Mouse (Mus musculus) liver, embryonic 13.5 days (tissue): ENCODE data around the gene Med19. TPM values are rescaled to one million over a fixed set of nuclear protein-coding genes. Genes with fewer than 3 reads are reported as not detected.
A peak's percentile ranks its signal among the peaks of the same experiment; 100 is the strongest.

ENCODE experiments used
- ATAC-seq: fragments of 200-750 bp; cut with Nextera tagmentation; 2 replicates; pipeline ENCODE4 v1.8.0; 2017; ENCODE audit warnings: low read depth, mild to moderate bottlenecking, moderate number of reproducible peaks, moderate library complexity
- DNase-seq: peaks from one replicate; pipeline ENCODE4 v3.0.0; 2022
- H3K27ac ChIP-seq: fragments of 300-500 bp; sonication (generic); 2 replicates; pipeline ENCODE4 v1.5.1; 2015; ENCODE audit warnings: moderate library complexity, mild to moderate bottlenecking, inconsistent platforms
- H3K27me3 ChIP-seq: fragments of 300-500 bp; sonication (generic); 2 replicates; pipeline ENCODE4 v1.6.1; 2015; ENCODE audit warnings: mild to moderate bottlenecking, inconsistent platforms
- H3K36me3 ChIP-seq: fragments of 300-500 bp; sonication (generic); 2 replicates; pipeline ENCODE4 v1.6.1; 2015; ENCODE audit warnings: mild to moderate bottlenecking, inconsistent platforms
- H3K4me1 ChIP-seq: fragments of 300-500 bp; sonication (generic); replicated peaks from 2 replicates; pipeline ENCODE4 v1.6.1; 2015; ENCODE audit warnings: inconsistent platforms
- H3K4me2 ChIP-seq: fragments of 300-500 bp; sonication (generic); 2 replicates; pipeline ENCODE4 v1.6.1; 2015; ENCODE audit warnings: inconsistent platforms, mild to moderate bottlenecking, moderate library complexity
- H3K4me3 ChIP-seq: fragments of 300-500 bp; sonication (generic); replicated peaks from 2 replicates; pipeline ENCODE4 v1.5.1; 2015; ENCODE audit warnings: mild to moderate bottlenecking, inconsistent platforms
- H3K9ac ChIP-seq: fragments of 300-500 bp; sonication (generic); 2 replicates; pipeline ENCODE4 v1.6.1; 2015; ENCODE audit warnings: mild to moderate bottlenecking, inconsistent platforms
- H3K9me3 ChIP-seq: fragments of 300-500 bp; sonication (generic); replicated peaks from 2 replicates; pipeline ENCODE4 v1.6.1; 2016; ENCODE audit warnings: inconsistent platforms
- WGBS: fragments of 180-500 bp; shearing (Covaris S2); methylation state at CpG from one replicate; pipeline ENCODE4 v1.1.7; 2015; ENCODE audit not compliant: insufficient replicate concordance; 5-methylcytosine and 5-hydroxymethylcytosine counted together
- polyA plus RNA-seq: library from polyadenylated mRNA; unstranded; fragments of >200 nt; fragmentation: Nextera tagmentation; extraction: Ambion mirVana; gene quantifications from 2 replicates; pipeline ENCODE4 v1.2.1, GENCODE M21; 2015

The Med19 gene
- 22.8 and 26.2 TPM in 2 replicates for polyA plus RNA-seq

- peak; percentile 95 for ATAC-seq
- Histone ChIP-seq H3K36me3 (peaks cover 37% of the 10 kb centered on the region), H3K27ac (peak within 1 kb of the TSS; percentile 84), H3K4me2 (peak within 1 kb of the TSS; percentile 76), H3K9me3 (no peaks in the 10 kb centered on the region), H3K4me3 (peak within 1 kb of the TSS; percentile 83), H3K27me3 (no peaks in the 10 kb centered on the region), H3K9ac (peak within 1 kb of the TSS; percentile 87), H3K4me1 (peaks cover 45% of the 10 kb centered on the region)
- WGBS: under 1% methylated on average over 44 of the region's 44 CpGs
- DNase-seq: peak; percentile 93
These were observed at the start of gene Med19, which contains the start of gene Gm28635 for GRCm38 (mm10) chr2:84677968-84678880. Med19 (plus strand) TSS chr2:84678402. Gm28635 (minus strand) TSS chr2:84678041.

DNA sequence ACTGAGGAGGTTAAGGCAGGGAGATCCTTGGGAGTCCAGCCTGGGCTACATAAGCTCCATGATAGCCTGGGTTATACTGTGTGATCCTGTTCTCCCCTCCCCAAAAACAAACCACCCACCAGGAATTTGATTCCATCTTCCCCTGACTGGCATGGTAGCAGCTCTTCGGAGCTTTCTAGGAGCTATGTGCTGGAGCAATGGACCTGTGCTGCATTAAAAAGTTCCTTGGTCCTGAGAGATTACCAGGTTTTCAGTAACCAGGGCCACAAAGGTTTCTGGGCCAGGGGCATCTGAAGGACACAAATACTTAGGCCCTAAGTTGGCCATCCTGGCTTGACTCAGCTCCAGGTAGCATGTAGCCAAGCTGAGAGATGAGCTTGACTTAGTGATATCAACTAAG is 46.2 kb upstream of the Med19 start:
- Histone ChIP-seq H3K4me2 (no peak overlapping the region), H3K27me3 (no peaks in the 10 kb centered on the region), H3K27ac (no peak overlapping the region; the same call in 1 of the 2 replicates), H3K9me3 (no peaks in the 10 kb centered on the region), H3K9ac (no peak overlapping the region), H3K4me3 (no peak overlapping the region), H3K36me3 (no peaks in the 10 kb centered on the region; the same call in 1 of the 2 replicates), H3K4me1 (peaks cover 60% of the 10 kb centered on the region)
- no peak for ATAC-seq
- WGBS: 93% methylated on average over 1 of the region's 1 CpGs
- no peak for DNase-seq

DNA sequence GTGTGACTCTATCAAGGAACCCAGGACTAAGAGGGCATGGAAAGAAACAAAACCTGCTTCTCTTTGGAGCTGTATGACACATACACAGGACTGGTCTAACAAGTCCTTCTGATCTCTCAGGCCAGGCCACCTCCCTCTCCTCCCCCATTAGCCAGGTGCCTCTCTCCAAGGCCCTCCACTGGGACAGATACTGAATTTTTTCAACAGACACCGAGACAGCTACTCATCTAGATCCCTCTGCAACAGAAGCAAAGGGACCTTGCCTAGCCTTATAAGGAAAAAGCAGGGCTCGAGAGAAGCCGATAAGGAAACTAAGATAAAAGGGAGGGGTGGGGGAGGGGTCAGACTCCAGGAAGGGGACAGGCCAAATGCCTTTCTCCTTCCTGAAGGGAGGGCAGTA is 45.2 kb upstream of the Med19 start:
- H3K4me3 ChIP-seq: no peak overlapping the region

GRCm38 (mm10) chr2:84634006-84634405 is 44.2 kb upstream of the Med19 start:
- no peak for ATAC-seq
- 47% methylated on average over 4 of the region's 4 CpGs for WGBS
- DNase-seq: no peak
- Histone ChIP-seq H3K4me1 (peaks cover 70% of the 10 kb centered on the region), H3K27ac (peak overlapping the region; percentile 78), H3K9me3 (no peaks in the 10 kb centered on the region), H3K9ac (0 out of 2 replicates have a peak overlapping the region, but pooled peaks have one; percentile 17), H3K4me2 (peak overlapping the region; percentile 41; the same call in 1 of the 2 replicates), H3K36me3 (no peaks in the 10 kb centered on the region; the same call in 1 of the 2 replicates), H3K27me3 (no peaks in the 10 kb centered on the region), H3K4me3 (no peak overlapping the region)

More for the DNA sequence above, 45.2 kb upstream of the Med19 start:
- 0 out of 2 replicates have a peak overlapping the region, but pooled peaks have one; percentile 10 for H3K9ac ChIP-seq
- no peaks in the 10 kb centered on the region for H3K9me3 ChIP-seq
- no peaks in the 10 kb centered on the region for H3K27me3 ChIP-seq
- H3K27ac ChIP-seq: peak overlapping the region; percentile 64
- DNase-seq (no peak), ATAC-seq (peak; percentile 39)
- under 1% methylated on average over 3 of the region's 3 CpGs for WGBS
- no peaks in the 10 kb centered on the region; the same call in 1 of the 2 replicates for H3K36me3 ChIP-seq
- peaks cover 63% of the 10 kb centered on the region for H3K4me1 ChIP-seq
- H3K4me2 ChIP-seq: peak overlapping the region; percentile 46

DNA sequence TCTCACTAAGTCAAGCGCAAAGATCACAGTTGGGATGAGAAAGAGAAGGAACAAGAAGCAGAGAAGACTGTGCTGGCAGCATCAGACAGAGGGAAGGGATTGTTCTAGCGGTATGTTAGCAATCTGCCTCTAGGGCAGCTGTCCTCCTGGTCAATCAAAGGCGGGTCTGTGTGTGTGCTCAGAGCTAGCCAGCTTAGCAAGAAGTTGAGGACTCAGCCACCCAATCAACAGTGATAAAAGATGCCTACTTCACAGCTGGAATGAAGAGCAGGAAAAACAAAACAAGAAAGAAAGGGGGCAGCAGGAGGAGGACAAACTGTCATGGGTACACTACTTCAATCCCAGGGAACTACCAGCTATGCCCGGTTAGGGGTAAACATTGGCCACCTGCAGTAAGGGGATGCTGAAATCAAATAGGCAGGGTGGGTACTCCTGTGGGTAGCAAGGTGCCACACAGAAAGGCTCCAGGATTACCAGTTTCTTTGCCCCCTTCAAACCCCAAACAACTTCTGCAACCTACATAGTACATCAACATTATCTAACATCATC is 43.2 kb upstream of the Med19 start:
- DNase-seq (no peak), ATAC-seq (no peak)
- 31% methylated on average over 4 of the region's 4 CpGs for WGBS
- Histone ChIP-seq H3K27ac (peak overlapping the region; percentile 78), H3K4me2 (peak overlapping the region; percentile 41), H3K27me3 (no peaks in the 10 kb centered on the region), H3K4me3 (no peak overlapping the region), H3K9me3 (no peaks in the 10 kb centered on the region), H3K4me1 (peaks cover 76% of the 10 kb centered on the region), H3K9ac (peak overlapping the region; percentile 17; the same call in 1 of the 2 replicates), H3K36me3 (no peaks in the 10 kb centered on the region; the same call in 1 of the 2 replicates)

DNA sequence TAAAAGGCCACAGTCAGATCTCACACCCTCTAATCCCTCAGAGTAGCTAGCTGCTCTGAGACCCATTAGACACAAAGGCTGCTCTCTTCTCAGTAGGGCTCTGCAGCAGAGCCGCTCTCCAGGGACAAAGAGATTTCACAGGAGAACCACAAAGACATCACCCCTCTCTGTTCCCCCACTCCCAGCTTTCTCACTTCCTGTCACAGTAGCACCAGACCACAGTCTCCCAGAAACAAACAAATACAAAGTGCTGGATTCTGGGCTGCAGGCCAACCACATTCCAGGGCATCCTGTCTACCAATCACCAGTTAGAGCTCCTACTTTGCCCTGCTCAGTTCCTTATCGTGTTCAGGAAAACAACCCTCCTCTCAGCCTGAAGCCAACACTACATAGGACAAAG is 42.6 kb upstream of the Med19 start:
- H3K4me1 ChIP-seq: peaks cover 82% of the 10 kb centered on the region
- peak overlapping the region; percentile 78 for H3K27ac ChIP-seq
- H3K36me3 ChIP-seq: no peaks in the 10 kb centered on the region; the same call in 1 of the 2 replicates
- 32% methylated on average over 2 of the region's 2 CpGs for WGBS
- no peaks in the 10 kb centered on the region for H3K27me3 ChIP-seq
- peak overlapping the region; percentile 41 for H3K4me2 ChIP-seq
- ATAC-seq (peak; percentile 81), DNase-seq (no peak)
- H3K4me3 ChIP-seq: no peak overlapping the region
- H3K9me3 ChIP-seq: no peaks in the 10 kb centered on the region
- 0 out of 2 replicates have a peak overlapping the region, but pooled peaks have one; percentile 17 for H3K9ac ChIP-seq

- Histone ChIP-seq H3K4me2 (peak overlapping the region; percentile 41), H3K27ac (peak overlapping the region; percentile 78), H3K4me3 (no peak overlapping the region; the same call in 1 of the 2 replicates), H3K27me3 (no peaks in the 10 kb centered on the region), H3K9me3 (no peaks in the 10 kb centered on the region), H3K9ac (no peak overlapping the region), H3K36me3 (no peaks in the 10 kb centered on the region; the same call in 1 of the 2 replicates), H3K4me1 (peaks cover 89% of the 10 kb centered on the region)
- ATAC-seq (no peak), DNase-seq (no peak)
- 40% methylated on average over 8 of the region's 8 CpGs for WGBS
These were observed 41.9 kb upstream of the Med19 start for GRCm38 (mm10) chr2:84636231-84636741.

- peaks cover 90% of the 10 kb centered on the region for H3K4me1 ChIP-seq
- peak overlapping the region; percentile 23 for H3K4me2 ChIP-seq
- H3K27ac ChIP-seq: peak overlapping the region; percentile 35
- WGBS: 38% methylated on average over 7 of the region's 7 CpGs
- H3K4me3 ChIP-seq: no peak overlapping the region
- no peak for ATAC-seq
- no peak for DNase-seq
- H3K9me3 ChIP-seq: no peaks in the 10 kb centered on the region
- no peaks in the 10 kb centered on the region; the same call in 1 of the 2 replicates for H3K36me3 ChIP-seq
- H3K9ac ChIP-seq: no peak overlapping the region
- no peaks in the 10 kb centered on the region for H3K27me3 ChIP-seq
These were observed 40.6 kb upstream of the Med19 start for GRCm38 (mm10) chr2:84637452-84638165.

DNA sequence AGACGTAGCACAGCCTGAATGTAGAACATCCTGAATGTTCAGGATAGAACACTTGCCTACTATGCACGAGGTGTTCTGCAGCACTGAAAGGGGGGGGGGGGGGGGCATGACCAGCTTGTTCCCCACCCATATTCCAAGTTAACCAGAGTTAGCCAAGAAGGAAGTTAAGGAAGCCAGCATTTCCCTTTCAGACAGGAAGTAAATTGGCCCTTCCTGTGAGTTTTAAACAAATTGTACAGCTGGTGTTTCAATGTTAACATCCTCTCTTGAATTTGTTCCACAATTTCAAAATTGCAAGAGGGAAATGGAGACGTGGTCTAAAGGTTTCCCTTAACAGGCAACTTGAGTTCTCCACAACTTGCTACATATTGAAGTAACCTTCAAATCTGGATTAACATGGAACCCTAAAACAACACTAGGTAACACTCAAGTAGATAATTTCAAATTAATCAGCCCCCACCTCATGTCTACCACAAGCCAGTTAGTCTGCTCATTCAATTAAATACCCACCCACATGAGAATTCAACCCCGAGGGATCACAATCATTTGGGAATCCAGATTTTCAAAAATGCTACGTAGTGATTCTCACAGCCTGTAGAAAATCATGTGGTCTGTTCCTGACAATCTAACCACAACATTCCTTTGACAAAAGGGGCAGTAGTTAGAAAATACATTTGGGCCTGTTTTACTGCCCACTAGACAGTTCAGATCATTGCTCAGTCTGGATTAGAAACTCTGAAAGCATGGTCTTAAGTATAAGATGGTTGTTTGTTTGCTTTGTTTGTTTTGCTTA is 39.6 kb upstream of the Med19 start:
- DNase-seq (no peak), ATAC-seq (no peak)
- Histone ChIP-seq H3K4me3 (no peak overlapping the region), H3K9ac (no peak overlapping the region), H3K4me2 (no peak overlapping the region), H3K27ac (peak overlapping the region; percentile 36; the same call in 1 of the 2 replicates), H3K27me3 (no peaks in the 10 kb centered on the region), H3K9me3 (no peaks in the 10 kb centered on the region), H3K36me3 (no peaks in the 10 kb centered on the region; the same call in 1 of the 2 replicates), H3K4me1 (peaks cover 87% of the 10 kb centered on the region)
- 33% methylated on average over 5 of the region's 5 CpGs for WGBS

- Histone ChIP-seq H3K27me3 (no peaks in the 10 kb centered on the region), H3K4me1 (peaks cover 75% of the 10 kb centered on the region)
These were observed 37.4 kb upstream of the Med19 start for GRCm38 (mm10) chr2:84640833-84641232.

More at GRCm38 (mm10) chr2:84640833-84641232, 37.4 kb upstream of the Med19 start:
- Histone ChIP-seq H3K9ac (no peak overlapping the region), H3K4me3 (no peak overlapping the region), H3K27ac (no peak overlapping the region), H3K36me3 (no peaks in the 10 kb centered on the region), H3K9me3 (no peaks in the 10 kb centered on the region), H3K4me2 (no peak overlapping the region)
- DNase-seq (no peak), ATAC-seq (no peak)
